Mouse (Mus musculus): ENCODE data around the gene Fgfr3.

DNA sequence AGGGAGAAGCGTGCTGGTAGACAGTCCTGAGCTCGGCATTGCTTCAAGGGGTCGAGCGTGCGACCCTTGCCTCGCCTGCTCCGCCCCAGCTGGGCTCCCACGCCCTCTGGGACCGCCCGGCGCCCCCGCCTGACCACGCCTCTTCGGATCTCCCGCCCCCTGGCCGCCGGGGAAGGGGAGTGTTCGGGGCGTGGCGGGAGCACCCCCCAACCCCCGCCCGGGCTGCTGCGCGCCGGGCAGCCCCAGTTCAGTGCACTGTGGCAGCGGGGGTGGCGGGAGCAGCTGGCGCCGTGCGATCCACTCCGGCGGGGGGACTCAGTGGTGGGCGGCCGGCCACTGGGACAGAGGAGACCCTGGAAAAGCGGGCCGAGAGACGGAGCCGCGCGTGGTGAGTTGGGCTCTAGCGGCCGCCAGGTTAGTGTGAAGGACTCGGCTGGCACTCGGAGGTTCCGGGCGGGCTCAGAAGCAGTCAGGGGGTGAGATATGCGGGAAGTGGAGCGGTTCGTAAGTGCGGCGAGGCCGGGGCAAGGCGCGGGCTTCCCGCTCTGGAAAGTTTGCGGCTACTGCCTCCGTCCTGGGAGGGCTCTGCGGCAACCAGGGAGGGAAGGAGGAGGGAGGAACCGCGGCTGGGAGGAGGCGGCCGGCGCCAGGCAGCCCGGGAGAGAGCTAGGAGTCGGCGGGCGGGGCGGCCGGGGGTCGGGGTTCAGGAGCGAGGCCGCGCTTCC is at the start of gene Fgfr3:
- TF ChIP-seq GATA1 (IDR thresholded peaks at IDR 0.05; ENCODE audit: borderline replicate concordance, low read length) (no peak), FLI1 (IDR thresholded peaks at IDR 0.05; ENCODE audit: low read length) (no peak)

Data from megakaryocyte, embryonic 14.5 days (primary cell).